Mouse (Mus musculus): ENCODE measurements around the gene Igsf21. TPM values are rescaled to one million over a fixed set of nuclear protein-coding genes. Genes with fewer than 3 reads are reported as not detected.

Gene Igsf21
- polyA plus RNA-seq, 1 experiment from 2014 or later, result 8.1 TPM

- Histone ChIP-seq H3K4me2 (replicated peaks; ENCODE audit: low read depth, low read length) (no peak overlapping the region), H3K27me3 (ENCODE audit: control insufficient read depth, insufficient read depth, low read length) (peaks cover 7% of the 10 kb centered on the region), H3K9ac (ENCODE audit: low read depth, low read length) (no peak overlapping the region), H3K9me3 (ENCODE audit: control insufficient read depth, low read length) (peaks cover 4% of the 10 kb centered on the region; the same call in 1 of the 2 replicates), H3K27ac (ENCODE audit: low read depth, low read length) (no peak overlapping the region), H3K36me3 (ENCODE audit: control insufficient read depth, insufficient read depth, low read length) (no peaks in the 10 kb centered on the region), H3K4me3 (ENCODE audit: low read depth, low read length) (no peak overlapping the region), H3K4me1 (replicated peaks; ENCODE audit: control insufficient read depth, insufficient read depth, low read length) (0 out of 2 replicates have a peak, but pooled peaks cover 6% of the 10 kb centered on the region)
- DNase-seq (ENCODE audit: low spot score), result no peak
- no peak for ATAC-seq (ENCODE audit: low FRiP score)
- 93% methylated on average over 6 of the region's 6 CpGs for WGBS
Measured at GRCm38 (mm10) chr4:140068468-140068867, 178.1 kb downstream of the Igsf21 start.

DNA sequence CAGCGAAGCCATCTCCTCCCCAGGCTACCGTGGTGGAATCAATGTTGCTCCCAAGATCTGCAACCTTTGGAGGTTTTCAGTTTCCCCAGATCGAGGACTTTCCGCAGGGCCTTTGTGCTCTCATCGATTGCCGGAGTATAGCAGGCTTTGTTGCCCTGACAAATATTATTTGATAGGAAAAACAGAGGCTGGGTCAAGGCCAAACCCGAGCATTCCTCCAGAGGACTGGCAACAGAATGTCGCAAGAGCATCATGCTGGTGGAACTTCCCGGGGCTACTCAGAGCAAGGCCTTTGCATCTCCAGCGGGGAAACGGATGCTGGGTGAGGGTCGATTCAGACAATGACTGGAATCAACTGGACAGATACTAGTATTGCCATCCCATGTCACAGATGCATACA is 180.6 kb downstream of the Igsf21 start:
- no peak overlapping the region for H3K27ac ChIP-seq (ENCODE audit: low read depth, low read length)
- ATAC-seq (ENCODE audit: low FRiP score) (no peak), DNase-seq (ENCODE audit: low spot score) (no peak)
- peaks cover 4% of the 10 kb centered on the region; the same call in 1 of the 2 replicates for H3K9me3 ChIP-seq (ENCODE audit: control insufficient read depth, low read length)
- WGBS, result 91% methylated on average over 12 of the region's 12 CpGs
- H3K27me3 ChIP-seq (ENCODE audit: control insufficient read depth, insufficient read depth, low read length), result peaks cover 4% of the 10 kb centered on the region
- H3K4me1 ChIP-seq (replicated peaks; ENCODE audit: control insufficient read depth, insufficient read depth, low read length), result 0 out of 2 replicates have a peak, but pooled peaks cover 6% of the 10 kb centered on the region
- H3K36me3 ChIP-seq (ENCODE audit: control insufficient read depth, insufficient read depth, low read length), result no peaks in the 10 kb centered on the region
- no peak overlapping the region for H3K9ac ChIP-seq (ENCODE audit: low read depth, low read length)
- H3K4me3 ChIP-seq (ENCODE audit: low read depth, low read length), result no peak overlapping the region
- no peak overlapping the region for H3K4me2 ChIP-seq (replicated peaks; ENCODE audit: low read depth, low read length)

- WGBS, result 80% methylated on average over 13 of the region's 13 CpGs
- no peaks in the 10 kb centered on the region for H3K36me3 ChIP-seq (ENCODE audit: control insufficient read depth, insufficient read depth, low read length)
Measured at GRCm38 (mm10) chr4:140063153-140063671, 183.4 kb downstream of the Igsf21 start.

DNA sequence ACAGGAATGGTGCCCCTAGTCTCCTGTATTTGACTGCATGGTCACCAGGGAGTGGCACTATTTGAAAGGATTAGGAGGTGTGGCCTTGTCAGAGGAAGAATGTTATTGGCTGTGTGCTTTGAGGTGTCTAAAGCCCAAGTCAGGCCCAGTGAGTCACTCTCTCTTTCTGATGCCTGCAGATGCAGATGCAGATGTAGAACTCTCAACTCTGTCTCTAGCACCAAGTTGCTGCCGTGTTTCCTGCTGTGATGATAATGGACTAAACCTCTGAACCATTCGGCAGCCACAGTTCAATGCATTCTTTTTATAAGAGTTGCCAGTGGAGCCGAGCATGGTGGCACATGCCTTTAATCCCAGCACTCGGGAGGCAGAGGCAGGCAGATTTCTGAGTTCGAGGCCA is 186.3 kb downstream of the Igsf21 start:
- no peaks in the 10 kb centered on the region for H3K27me3 ChIP-seq (ENCODE audit: control insufficient read depth, insufficient read depth, low read length)
- no peak overlapping the region for H3K27ac ChIP-seq (ENCODE audit: low read depth, low read length)
- no peaks in the 10 kb centered on the region for H3K9me3 ChIP-seq (ENCODE audit: control insufficient read depth, low read length)
- no peak for ATAC-seq (ENCODE audit: low FRiP score)
- DNase-seq (ENCODE audit: low spot score), result no peak
- H3K4me1 ChIP-seq (replicated peaks; ENCODE audit: control insufficient read depth, insufficient read depth, low read length), result no peaks in the 10 kb centered on the region
- H3K9ac ChIP-seq (ENCODE audit: low read depth, low read length), result no peak overlapping the region
- no peak overlapping the region for H3K4me3 ChIP-seq (ENCODE audit: low read depth, low read length)
- no peaks in the 10 kb centered on the region for H3K36me3 ChIP-seq (ENCODE audit: control insufficient read depth, insufficient read depth, low read length)
- WGBS, result 87% methylated on average over 5 of the region's 5 CpGs
- H3K4me2 ChIP-seq (replicated peaks; ENCODE audit: low read depth, low read length), result no peak overlapping the region

More at GRCm38 (mm10) chr4:140063153-140063671, 183.4 kb downstream of the Igsf21 start:
- H3K9ac ChIP-seq (ENCODE audit: low read depth, low read length), result no peak overlapping the region
- DNase-seq (ENCODE audit: low spot score) (no peak), ATAC-seq (ENCODE audit: low FRiP score) (no peak)
- H3K27me3 ChIP-seq (ENCODE audit: control insufficient read depth, insufficient read depth, low read length), result no peaks in the 10 kb centered on the region
- no peaks in the 10 kb centered on the region for H3K9me3 ChIP-seq (ENCODE audit: control insufficient read depth, low read length)
- no peaks in the 10 kb centered on the region for H3K4me1 ChIP-seq (replicated peaks; ENCODE audit: control insufficient read depth, insufficient read depth, low read length)
- H3K4me3 ChIP-seq (ENCODE audit: low read depth, low read length), result no peak overlapping the region
- no peak overlapping the region for H3K4me2 ChIP-seq (replicated peaks; ENCODE audit: low read depth, low read length)
- no peak overlapping the region for H3K27ac ChIP-seq (ENCODE audit: low read depth, low read length)

- no peak overlapping the region for H3K4me3 ChIP-seq (ENCODE audit: low read depth, low read length)
- 78% methylated on average over 7 of the region's 7 CpGs for WGBS
- H3K27me3 ChIP-seq (ENCODE audit: control insufficient read depth, insufficient read depth, low read length), result no peaks in the 10 kb centered on the region
- H3K36me3 ChIP-seq (ENCODE audit: control insufficient read depth, insufficient read depth, low read length), result no peaks in the 10 kb centered on the region
- H3K4me1 ChIP-seq (replicated peaks; ENCODE audit: control insufficient read depth, insufficient read depth, low read length), result no peaks in the 10 kb centered on the region
- no peak overlapping the region for H3K4me2 ChIP-seq (replicated peaks; ENCODE audit: low read depth, low read length)
- ATAC-seq (ENCODE audit: low FRiP score) (no peak), DNase-seq (ENCODE audit: low spot score) (no peak)
- H3K9ac ChIP-seq (ENCODE audit: low read depth, low read length), result no peak overlapping the region
- H3K27ac ChIP-seq (ENCODE audit: low read depth, low read length), result no peak overlapping the region
- H3K9me3 ChIP-seq (ENCODE audit: control insufficient read depth, low read length), result no peaks in the 10 kb centered on the region
Measured at GRCm38 (mm10) chr4:140053042-140053441, 193.5 kb downstream of the Igsf21 start.

GRCm38 (mm10) chr4:140052575-140052974 is 194.0 kb downstream of the Igsf21 start:
- no peaks in the 10 kb centered on the region for H3K36me3 ChIP-seq (ENCODE audit: control insufficient read depth, insufficient read depth, low read length)
- no peak overlapping the region for H3K27ac ChIP-seq (ENCODE audit: low read depth, low read length)
- ATAC-seq (ENCODE audit: low FRiP score), result no peak
- no peak overlapping the region for H3K9ac ChIP-seq (ENCODE audit: low read depth, low read length)
- no peak overlapping the region for H3K4me3 ChIP-seq (ENCODE audit: low read depth, low read length)
- H3K4me2 ChIP-seq (replicated peaks; ENCODE audit: low read depth, low read length), result no peak overlapping the region
- DNase-seq (ENCODE audit: low spot score), result peak; percentile 62
- no peaks in the 10 kb centered on the region for H3K9me3 ChIP-seq (ENCODE audit: control insufficient read depth, low read length)
- no peaks in the 10 kb centered on the region for H3K4me1 ChIP-seq (replicated peaks; ENCODE audit: control insufficient read depth, insufficient read depth, low read length)
- 54% methylated on average over 11 of the region's 11 CpGs for WGBS
- H3K27me3 ChIP-seq (ENCODE audit: control insufficient read depth, insufficient read depth, low read length), result no peaks in the 10 kb centered on the region

DNA sequence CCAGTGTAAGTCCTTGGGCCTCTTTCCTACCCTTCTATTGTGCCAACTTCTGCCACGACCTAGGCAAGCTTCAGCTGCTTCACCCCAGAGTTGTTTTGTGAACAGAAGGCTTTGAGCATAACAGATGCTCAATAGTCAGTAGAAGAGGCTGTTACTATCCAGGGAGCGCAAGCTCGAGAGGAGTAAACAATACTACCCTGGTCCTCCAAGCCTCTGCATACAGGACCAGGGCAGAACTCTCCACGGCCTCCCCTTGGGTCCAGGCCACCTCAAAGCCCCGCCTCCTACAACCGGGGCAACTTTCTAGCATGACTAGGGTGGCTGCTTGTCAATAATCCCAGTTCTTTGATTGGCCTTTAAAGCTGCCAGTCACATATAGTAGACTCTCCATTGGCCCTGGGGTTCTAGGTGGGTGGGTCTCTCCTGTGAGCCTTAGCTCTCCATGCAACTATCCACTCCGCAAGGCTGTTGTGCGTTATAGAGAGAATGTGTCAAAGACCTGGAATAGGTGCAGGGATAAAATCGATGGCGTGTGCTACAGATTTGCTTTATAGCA is 198.7 kb downstream of the Igsf21 start:
- 70% methylated on average over 10 of the region's 10 CpGs for WGBS
- Histone ChIP-seq H3K9ac (ENCODE audit: low read depth, low read length) (no peak overlapping the region), H3K27ac (ENCODE audit: low read depth, low read length) (no peak overlapping the region), H3K4me3 (ENCODE audit: low read depth, low read length) (no peak overlapping the region), H3K36me3 (ENCODE audit: control insufficient read depth, insufficient read depth, low read length) (no peaks in the 10 kb centered on the region), H3K27me3 (ENCODE audit: control insufficient read depth, insufficient read depth, low read length) (no peaks in the 10 kb centered on the region), H3K4me2 (replicated peaks; ENCODE audit: low read depth, low read length) (no peak overlapping the region), H3K4me1 (replicated peaks; ENCODE audit: control insufficient read depth, insufficient read depth, low read length) (no peaks in the 10 kb centered on the region), H3K9me3 (ENCODE audit: control insufficient read depth, low read length) (no peaks in the 10 kb centered on the region)
- DNase-seq (ENCODE audit: low spot score) (no peak), ATAC-seq (ENCODE audit: low FRiP score) (no peak)

DNA sequence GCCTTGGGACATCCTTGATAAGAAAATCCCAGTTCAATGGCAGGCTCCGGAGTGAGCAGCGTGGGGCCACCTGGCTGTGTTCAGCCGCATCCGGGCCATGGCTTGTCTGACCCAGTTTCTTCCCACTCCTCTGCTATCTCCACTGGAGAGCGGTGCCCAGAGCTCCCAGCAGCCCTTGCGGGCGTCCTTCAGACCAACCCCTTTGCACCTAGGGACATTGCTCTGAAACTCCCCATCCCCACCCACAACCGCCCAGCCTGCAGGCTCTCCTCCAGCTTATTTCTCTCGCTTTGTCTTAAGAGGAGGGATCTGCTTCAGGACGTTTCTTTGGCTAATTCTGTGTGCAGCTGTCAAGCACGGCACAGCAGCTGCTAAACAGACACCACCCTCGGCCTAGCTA is 202.6 kb downstream of the Igsf21 start:
- H3K4me3 ChIP-seq (ENCODE audit: low read depth, low read length), result no peak overlapping the region
- H3K9me3 ChIP-seq (ENCODE audit: control insufficient read depth, low read length), result peaks cover 4% of the 10 kb centered on the region; the same call in 1 of the 2 replicates
- no peak overlapping the region for H3K4me2 ChIP-seq (replicated peaks; ENCODE audit: low read depth, low read length)
- DNase-seq (ENCODE audit: low spot score), result no peak
- ATAC-seq (ENCODE audit: low FRiP score), result no peak
- H3K4me1 ChIP-seq (replicated peaks; ENCODE audit: control insufficient read depth, insufficient read depth, low read length), result peaks cover 4% of the 10 kb centered on the region
- no peaks in the 10 kb centered on the region for H3K36me3 ChIP-seq (ENCODE audit: control insufficient read depth, insufficient read depth, low read length)
- WGBS, result 50% methylated on average over 12 of the region's 12 CpGs
- no peaks in the 10 kb centered on the region for H3K27me3 ChIP-seq (ENCODE audit: control insufficient read depth, insufficient read depth, low read length)
- peak overlapping the region; percentile 53; the same call in 1 of the 2 replicates for H3K27ac ChIP-seq (ENCODE audit: low read depth, low read length)
- H3K9ac ChIP-seq (ENCODE audit: low read depth, low read length), result no peak overlapping the region
